ENCODE assay signal across 20 mouse cellular contexts in the genomic region with DNA sequence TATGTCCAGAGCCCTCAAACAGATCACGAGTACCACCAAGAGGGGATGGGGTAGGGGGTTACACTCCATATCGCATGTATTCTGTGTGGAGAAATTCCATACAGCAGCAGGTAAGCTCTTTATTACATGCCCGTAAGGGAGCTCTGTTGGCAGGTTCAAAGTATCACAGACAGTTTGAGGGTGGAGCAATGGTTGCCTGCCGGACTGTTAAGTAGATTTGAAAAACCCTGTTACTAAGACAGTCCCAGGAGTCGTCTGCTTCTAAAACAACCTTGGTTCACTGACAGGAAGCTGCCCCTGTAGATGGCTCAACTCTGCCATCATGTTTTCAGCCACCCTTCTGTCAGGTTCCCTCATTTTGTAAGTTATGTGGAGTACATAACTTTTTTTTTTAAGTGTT. TPM values are rescaled to one million over a fixed set of nuclear protein-coding genes. Genes with fewer than 3 reads are reported as not detected.
DNase-seq lines count a peak whose midpoint lies in the region; ATAC-seq and TF ChIP-seq lines count a peak whose summit lies in the region.
"Had no signal": no experiment of that assay in that cellular context is flagged by ENCODE, and none has a peak within 500 bp of the region (broad histone marks: within the 10 kb centered on the region; RNA-seq: fewer than 3 reads in every experiment).

No protein-coding gene starts in this region.

- H3K27me3 ChIP-seq in lung, embryonic 16.5 days (ENCODE audit: control insufficient read depth, insufficient read depth, low read depth, low read length) = no peaks in the 10 kb centered on the region
- no peaks in the 10 kb centered on the region for H3K27me3 ChIP-seq in liver, embryonic 12.5 days (replicated peaks)
- no peaks in the 10 kb centered on the region for H3K27me3 ChIP-seq in stomach, embryonic 16.5 days (ENCODE audit: control insufficient read depth, insufficient read depth, low read length)
- peaks cover 28% of the 10 kb centered on the region for H3K27me3 ChIP-seq in forebrain, embryonic 15.5 days
- H3K27me3 ChIP-seq: embryonic facial prominence, embryonic 15.5 days had no signal

- H3K4me2 ChIP-seq in lung, embryonic 16.5 days (ENCODE audit: low read depth, low read length) = no peak overlapping the region
- 0 out of 2 replicates have a peak overlapping the region, but pooled peaks have one; percentile 12 for H3K4me2 ChIP-seq in liver, embryonic 12.5 days
- no peak overlapping the region; the same call in 1 of the 2 replicates for H3K4me2 ChIP-seq in stomach, embryonic 16.5 days (ENCODE audit: low read depth, low read length)
- H3K4me2 ChIP-seq in forebrain, embryonic 15.5 days (replicated peaks) = no peak overlapping the region
- H3K4me2 ChIP-seq: embryonic facial prominence, embryonic 15.5 days; forebrain, embryonic 12.5 days; neural tube, embryonic 15.5 days had no signal

- TF ChIP-seq POLR2A in lung, adult 2 months (IDR thresholded peaks at IDR 0.05; ENCODE audit: borderline replicate concordance, extremely low read depth, low read depth, low read length) = no peak

- ATAC-seq in lung, embryonic 16.5 days (ENCODE audit: low read depth) = no peak
- no peak for ATAC-seq in liver, embryonic 12.5 days
- no peak for ATAC-seq in stomach, embryonic 16.5 days (ENCODE audit: insufficient read depth, low FRiP score)
- ATAC-seq in forebrain, embryonic 15.5 days (replicated peaks) = no peak

- H3K4me1 ChIP-seq in lung, embryonic 16.5 days (replicated peaks; ENCODE audit: control insufficient read depth, insufficient read depth, low read length) = peaks cover 56% of the 10 kb centered on the region
- peaks cover 25% of the 10 kb centered on the region for H3K4me1 ChIP-seq in lung, adult 2 months (ENCODE audit: control insufficient read depth, insufficient read depth, low read length)
- peaks cover 80% of the 10 kb centered on the region for H3K4me1 ChIP-seq in liver, embryonic 12.5 days
- peaks cover 47% of the 10 kb centered on the region for H3K4me1 ChIP-seq in stomach, embryonic 16.5 days (ENCODE audit: control insufficient read depth, insufficient read depth, low read length)
- peaks cover 6% of the 10 kb centered on the region for H3K4me1 ChIP-seq in forebrain, embryonic 15.5 days

- no peak for DNase-seq in gastrocnemius, adult 2 months
- no peak for DNase-seq in gastrocnemius, postnatal 36 days
- DNase-seq in lung, adult 2 months = no peak
- no peak for DNase-seq in T-cell, adult 2 months (ENCODE audit: low spot score)
- DNase-seq: adrenal gland, adult 2 months; cerebellum, adult 11 months; cerebellum, postnatal 14 days; embryo, embryonic 11 days; heart, adult 18-20 months; kidney, postnatal 25 days; midbrain, embryonic 14.5 days; thymus, postnatal 4 days had no signal

- peak overlapping the region; percentile 70 for H3K27ac ChIP-seq in gastrocnemius, adult 2 months
- H3K27ac ChIP-seq in lung, embryonic 16.5 days (ENCODE audit: low read length) = peak overlapping the region; percentile 81; the same call in 1 of the 2 replicates
- H3K27ac ChIP-seq in liver, embryonic 12.5 days = peak overlapping the region; percentile 57; the same call in 1 of the 2 replicates
- peak overlapping the region; percentile 25; the same call in 1 of the 2 replicates for H3K27ac ChIP-seq in stomach, embryonic 16.5 days (ENCODE audit: low read length)
- no peak overlapping the region for H3K27ac ChIP-seq in forebrain, embryonic 15.5 days (replicated peaks)
- H3K27ac ChIP-seq: forebrain, embryonic 12.5 days; neural tube, embryonic 15.5 days had no signal

- no peaks in the 10 kb centered on the region for H3K36me3 ChIP-seq in lung, embryonic 16.5 days (ENCODE audit: control insufficient read depth, insufficient read depth, low read length)
- no peaks in the 10 kb centered on the region for H3K36me3 ChIP-seq in liver, embryonic 12.5 days
- no peaks in the 10 kb centered on the region for H3K36me3 ChIP-seq in stomach, embryonic 16.5 days (ENCODE audit: control insufficient read depth, insufficient read depth, low read length)
- H3K36me3 ChIP-seq in forebrain, embryonic 15.5 days = no peaks in the 10 kb centered on the region
- H3K36me3 ChIP-seq: embryonic facial prominence, embryonic 15.5 days; forebrain, embryonic 12.5 days; neural tube, embryonic 15.5 days had no signal

- H3K9ac ChIP-seq in lung, embryonic 16.5 days (ENCODE audit: low read length) = no peak overlapping the region; the same call in 1 of the 2 replicates
- peak overlapping the region; percentile 17 for H3K9ac ChIP-seq in liver, embryonic 12.5 days
- H3K9ac ChIP-seq in stomach, embryonic 16.5 days (ENCODE audit: low read length) = no peak overlapping the region
- H3K9ac ChIP-seq in forebrain, embryonic 15.5 days (replicated peaks) = no peak overlapping the region
- H3K9ac ChIP-seq: embryonic facial prominence, embryonic 15.5 days; forebrain, embryonic 12.5 days; neural tube, embryonic 15.5 days had no signal

- H3K4me3 ChIP-seq in gastrocnemius, adult 2 months = no peak overlapping the region
- no peak overlapping the region for H3K4me3 ChIP-seq in lung, embryonic 16.5 days (ENCODE audit: low read length)
- no peak overlapping the region for H3K4me3 ChIP-seq in lung, adult 2 months (replicated peaks; ENCODE audit: extremely low read depth, low read depth, low read length)
- H3K4me3 ChIP-seq in liver, embryonic 12.5 days = no peak overlapping the region
- no peak overlapping the region for H3K4me3 ChIP-seq in stomach, embryonic 16.5 days (replicated peaks; ENCODE audit: low read length)
- no peak overlapping the region for H3K4me3 ChIP-seq in forebrain, embryonic 15.5 days
- H3K4me3 ChIP-seq: embryonic facial prominence, embryonic 15.5 days; forebrain, embryonic 12.5 days; myocyte; neural tube, embryonic 15.5 days had no signal

- no peaks in the 10 kb centered on the region for H3K9me3 ChIP-seq in lung, embryonic 16.5 days (ENCODE audit: control insufficient read depth, low read length)
- H3K9me3 ChIP-seq in liver, embryonic 12.5 days (replicated peaks) = no peaks in the 10 kb centered on the region
- H3K9me3 ChIP-seq in stomach, embryonic 16.5 days (replicated peaks; ENCODE audit: control insufficient read depth, low read length) = no peaks in the 10 kb centered on the region
- H3K9me3 ChIP-seq in forebrain, embryonic 15.5 days = no peaks in the 10 kb centered on the region
- H3K9me3 ChIP-seq: embryonic facial prominence, embryonic 15.5 days; forebrain, embryonic 12.5 days; neural tube, embryonic 15.5 days had no signal

- 42% methylated on average over 5 of the region's 5 CpGs for WGBS in lung, embryonic 16.5 days
- WGBS in lung, adult 2 months = 45% methylated on average over 5 of the region's 5 CpGs
- 41% methylated on average over 5 of the region's 5 CpGs for WGBS in liver, embryonic 12.5 days (ENCODE audit: insufficient replicate concordance)
- 46% methylated on average over 5 of the region's 5 CpGs for WGBS in stomach, embryonic 16.5 days
- WGBS in forebrain, embryonic 15.5 days = 38% methylated on average over 5 of the region's 5 CpGs

- intact Hi-C loops in gastrocnemius, adult 2 months (cut with DNase I) = no loop called here
- intact Hi-C loops in gastrocnemius, postnatal 36 days (cut with DNase I) = no loop called here

- TF ChIP-seq CTCF in gastrocnemius, adult 2 months (IDR thresholded peaks at IDR 0.05) = no peak
- no peak for TF ChIP-seq CTCF in lung, adult 2 months (IDR thresholded peaks at IDR 0.05; ENCODE audit: insufficient read depth, low read length)

RNA-seq across cellular contexts. Expression of gene Rreb1, which starts 54.3 kb away (rescaled TPM):
- 10 to 100 TPM; 20.7 to 25.4 TPM for total RNA-seq in gastrocnemius, adult 2 months (2021)
- total RNA-seq in gastrocnemius, postnatal 36 days (2021) = 10 to 100 TPM; 16.1 to 22.5 TPM
- polyA plus RNA-seq in lung, embryonic 16.5 days (2015; fragmentation: Nextera tagmentation; extraction: Ambion mirVana) = 17.3 and 20.6 TPM in 2 replicates
- polyA plus RNA-seq in lung, adult 2 months (2012; rRNA removed) = 23.0 and 23.7 TPM in 2 replicates
- polyA plus RNA-seq in liver, embryonic 12.5 days (2016; fragmentation: Nextera tagmentation; extraction: Ambion mirVana) = 8.8 and 10.2 TPM in 2 replicates
- polyA plus RNA-seq in stomach, embryonic 16.5 days (2015; fragmentation: Nextera tagmentation; extraction: Ambion mirVana) = 13.5 and 14.1 TPM in 2 replicates
- 1.6 and 1.8 TPM in 2 replicates for polyA plus RNA-seq in forebrain, embryonic 15.5 days (2015; fragmentation: Nextera tagmentation; extraction: Ambion mirVana)
